Comparison of ENCODE assay signal across 21 mouse cellular contexts in genomic region chr9:44626268-44626667, GRCm38 (mm10). TPM values are rescaled to one million over a fixed set of nuclear protein-coding genes. Genes with fewer than 3 reads are reported as not detected.
"Had no signal": no experiment of that assay in that cellular context is flagged by ENCODE, and none has a peak within 500 bp of the region (broad histone marks: within the 10 kb centered on the region; RNA-seq: fewer than 3 reads in every experiment).

No protein-coding gene starts in this region.

- H3K27ac ChIP-seq: intestine, embryonic 15.5 days; kidney, embryonic 15.5 days; limb, embryonic 13.5 days; macrophage; midbrain, embryonic 13.5 days; stomach, embryonic 15.5 days had no signal

- H3K27me3 ChIP-seq: intestine, embryonic 15.5 days; kidney, embryonic 15.5 days; limb, embryonic 13.5 days; megakaryocyte, embryonic 14.5 days; midbrain, embryonic 13.5 days; stomach, embryonic 15.5 days had no signal

- DNase-seq: kidney, adult 2 months; kidney, postnatal 14 days; left cerebral cortex, postnatal 4 days; lung, adult 2 months; right cerebral cortex, postnatal 14 days; thymus, postnatal 4 days had no signal

- ATAC-seq: intestine, embryonic 15.5 days; lung, postnatal 0 days; midbrain, embryonic 13.5 days had no signal

- H3K4me1 ChIP-seq: intestine, embryonic 15.5 days; kidney, embryonic 15.5 days; midbrain, embryonic 13.5 days; stomach, embryonic 15.5 days had no signal

- H3K9ac ChIP-seq: intestine, embryonic 15.5 days; kidney, embryonic 15.5 days; limb, embryonic 13.5 days; midbrain, embryonic 13.5 days; stomach, embryonic 15.5 days had no signal

- H3K4me2 ChIP-seq: intestine, embryonic 15.5 days; kidney, embryonic 15.5 days; limb, embryonic 13.5 days; midbrain, embryonic 13.5 days; stomach, embryonic 15.5 days had no signal

- H3K9me3 ChIP-seq: intestine, embryonic 15.5 days; kidney, embryonic 15.5 days; limb, embryonic 13.5 days; megakaryocyte, embryonic 14.5 days; midbrain, embryonic 13.5 days; stomach, embryonic 15.5 days had no signal

- H3K4me3 ChIP-seq: intestine, embryonic 15.5 days; kidney, embryonic 15.5 days; limb, embryonic 13.5 days; megakaryocyte, embryonic 14.5 days; midbrain, embryonic 13.5 days; stomach, embryonic 15.5 days had no signal

RNA-seq across cellular contexts. Expression of gene Treh, which starts 46.8 kb away (rescaled TPM):
- total RNA-seq: layer of hippocampus, adult 8-10 months; layer of hippocampus, postnatal 14 days; left cerebral cortex, adult 18-20 months; left cerebral cortex, postnatal 10 days; left cerebral cortex, postnatal 4 days; midbrain, postnatal 0 days had no signal
- polyA plus RNA-seq: intestine, embryonic 15.5 days; limb, embryonic 13.5 days; lung, adult 2 months; lung, postnatal 0 days; macrophage; midbrain, embryonic 13.5 days; midbrain, postnatal 0 days; neural tube, embryonic 14.5 days; spleen, adult 2 months had no signal
